Mouse (Mus musculus): ENCODE data around the gene Cd180. TPM values are rescaled to one million over a fixed set of nuclear protein-coding genes. Genes with fewer than 3 reads are reported as not detected.
"Not testable (repeated sequence)": the region's sequence is repeated elsewhere in the genome, so short reads cannot be mapped to it uniquely, and the experiment has no call there.

Gene Cd180
- total RNA-seq, 2 experiments from 2014 or later, result 0.41 to 1.2 TPM

DNA sequence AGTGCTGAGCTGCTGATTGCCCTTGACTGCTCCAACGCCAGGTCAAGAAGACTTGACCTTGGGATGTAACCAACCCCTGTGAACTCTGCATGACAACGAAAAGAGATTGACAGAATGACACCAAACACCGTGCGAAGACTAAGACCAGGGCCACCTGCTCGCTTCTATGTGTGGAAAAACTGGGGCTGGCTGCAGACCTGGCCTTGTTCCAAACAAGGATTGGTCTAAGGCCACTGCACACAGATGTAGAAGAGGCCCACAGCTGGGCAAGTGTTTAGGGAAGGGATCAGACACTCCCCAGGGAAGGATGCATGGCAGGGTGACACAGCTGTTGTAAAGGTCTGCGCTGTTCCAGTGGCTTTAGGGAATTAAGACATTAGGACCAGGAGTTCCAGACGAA lies 22.9 kb upstream of the Cd180 start:
- intact Hi-C loops (cut with DNase I), result no loop called here

DNA sequence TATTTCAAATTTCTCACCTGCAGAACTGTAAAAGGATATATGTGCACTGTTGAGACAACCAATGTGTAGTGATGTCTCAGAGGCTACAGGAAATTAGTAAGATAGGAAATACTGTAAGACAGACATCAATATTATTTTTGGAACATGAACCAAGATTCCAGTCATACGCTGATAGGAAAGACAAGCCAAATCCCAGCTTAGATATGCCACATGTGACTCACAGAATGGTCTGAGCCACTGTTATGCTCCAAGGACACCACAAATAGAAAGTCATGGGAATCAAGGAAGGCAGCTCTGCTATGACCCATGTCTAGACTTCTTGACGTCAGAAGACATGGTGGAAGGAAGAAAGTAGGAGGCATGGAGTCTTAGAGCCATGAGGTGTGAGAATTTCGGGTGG lies 19.3 kb upstream of the Cd180 start:
- no peak for DNase-seq
- intact Hi-C loops (cut with DNase I), result no loop called here

More for the DNA sequence above, 22.9 kb upstream of the Cd180 start:
- DNase-seq, result no peak

DNA sequence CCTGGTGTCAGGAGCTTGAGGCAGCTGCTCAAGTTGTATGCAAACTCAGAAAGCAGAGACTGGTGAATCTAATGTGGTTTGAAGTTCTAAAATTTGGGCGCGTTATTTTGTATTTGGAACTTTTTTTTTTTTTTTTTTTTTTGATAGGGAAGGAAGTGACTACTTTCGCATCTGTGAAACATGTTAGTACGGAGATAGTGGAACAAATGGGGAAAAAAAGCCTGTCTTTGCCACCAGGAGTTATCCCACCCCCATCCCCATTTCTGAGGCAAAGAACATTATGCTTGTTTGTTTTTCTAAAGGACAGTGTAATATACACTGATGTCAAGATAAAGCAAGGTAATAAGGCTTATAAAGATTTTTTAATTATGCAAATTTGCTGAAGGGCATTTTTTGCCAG lies 15.8 kb upstream of the Cd180 start:
- intact Hi-C loops (cut with DNase I), result loop anchor here (1.0 to 5.0 kb wide), 2 partner anchors 68 to 435 kb away; no protein-coding TSS in a partner anchor
- not testable (repeated sequence) for DNase-seq

GRCm38 (mm10) chr13:102678482-102678881 lies 14.9 kb upstream of the Cd180 start:
- peak; percentile 75 to 87 for DNase-seq
- intact Hi-C loops (cut with DNase I), result loop anchor here (1.0 to 5.0 kb wide), 2 partner anchors 67 to 434 kb away; no protein-coding TSS in a partner anchor

- DNase-seq, result no peak
- intact Hi-C loops (cut with DNase I), result no loop called here
Observed at GRCm38 (mm10) chr13:102684890-102685289, 8.5 kb upstream of the Cd180 start.

DNA sequence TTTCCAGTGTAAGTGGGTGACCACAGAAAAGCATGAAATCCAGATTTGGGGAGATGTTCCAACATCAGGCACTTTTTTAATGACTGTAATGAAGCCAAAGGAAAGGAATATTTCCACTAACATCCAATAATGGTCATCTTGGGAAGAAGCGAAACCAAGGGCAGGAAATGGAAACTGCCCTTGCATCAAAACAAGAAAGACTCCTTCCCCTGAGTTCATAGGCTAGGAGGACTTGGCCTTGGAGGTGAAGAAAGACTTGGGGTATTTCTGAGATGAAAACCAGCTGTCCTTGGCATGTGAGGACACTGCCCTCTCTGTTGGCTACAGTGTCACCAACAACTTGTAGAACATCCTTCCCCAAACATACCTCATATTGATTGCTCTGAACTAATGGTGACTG lies 5.2 kb upstream of the Cd180 start:
- intact Hi-C loops (cut with DNase I), result no loop called here
- no peak for DNase-seq

- DNase-seq, result no peak
- intact Hi-C loops (cut with DNase I), result no loop called here
Observed at GRCm38 (mm10) chr13:102689201-102690090, 3.9 kb upstream of the Cd180 start.

DNA sequence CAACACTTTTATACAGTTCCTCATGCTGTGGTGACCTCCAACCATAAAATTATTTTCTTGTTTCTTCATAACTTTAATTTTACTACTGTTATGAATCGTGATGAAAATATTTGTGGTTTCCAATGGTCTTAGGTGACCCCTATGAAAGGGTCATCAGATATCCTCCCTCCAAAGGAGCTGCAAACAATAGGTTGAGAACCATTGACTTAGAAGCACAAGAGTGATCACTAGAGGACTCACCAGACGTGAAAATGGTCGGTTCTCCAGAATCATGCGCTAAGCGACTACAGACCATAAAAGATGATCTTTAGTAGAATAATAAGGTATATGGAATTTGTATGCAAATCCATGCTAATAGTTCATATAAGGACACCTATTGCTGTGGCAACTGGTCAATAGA lies 3.2 kb upstream of the Cd180 start:
- intact Hi-C loops (cut with DNase I), result no loop called here
- no peak for DNase-seq

DNA sequence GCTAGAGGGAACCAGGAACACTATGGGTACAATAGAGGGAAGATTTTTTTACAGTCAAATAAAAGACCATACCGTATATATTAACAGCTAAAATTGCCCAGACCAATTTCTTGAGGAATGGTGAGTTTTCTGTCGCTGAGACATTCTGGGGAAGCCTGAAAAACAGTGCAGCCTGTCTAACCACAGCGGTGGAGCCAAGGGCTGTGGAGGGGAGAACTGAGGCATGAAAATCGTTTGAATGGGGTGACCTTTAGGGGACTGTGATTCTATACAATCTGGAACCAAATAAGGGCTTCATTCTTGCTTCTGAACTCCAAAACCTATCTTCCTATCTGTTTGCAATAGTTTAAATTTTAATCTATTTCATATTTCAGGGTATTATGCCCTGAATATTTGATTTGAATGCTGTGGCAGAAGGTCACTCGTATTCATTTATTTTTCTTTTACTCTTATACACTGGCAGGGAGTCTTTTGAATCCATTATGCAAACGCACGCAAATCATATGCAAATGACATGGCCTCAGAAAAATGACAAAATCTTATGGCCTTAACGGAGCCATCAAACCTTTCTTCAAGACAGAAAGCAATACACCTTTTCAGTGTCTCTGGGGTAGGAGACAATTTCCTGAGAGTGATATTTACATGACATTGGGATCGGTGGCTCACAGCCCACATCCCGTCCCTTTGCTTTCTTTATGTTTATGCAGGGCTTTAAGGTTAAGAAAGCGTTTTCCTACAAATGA lies 1.8 kb upstream of the Cd180 start:
- intact Hi-C loops (cut with DNase I), result no loop called here
- DNase-seq, result no peak

DNA sequence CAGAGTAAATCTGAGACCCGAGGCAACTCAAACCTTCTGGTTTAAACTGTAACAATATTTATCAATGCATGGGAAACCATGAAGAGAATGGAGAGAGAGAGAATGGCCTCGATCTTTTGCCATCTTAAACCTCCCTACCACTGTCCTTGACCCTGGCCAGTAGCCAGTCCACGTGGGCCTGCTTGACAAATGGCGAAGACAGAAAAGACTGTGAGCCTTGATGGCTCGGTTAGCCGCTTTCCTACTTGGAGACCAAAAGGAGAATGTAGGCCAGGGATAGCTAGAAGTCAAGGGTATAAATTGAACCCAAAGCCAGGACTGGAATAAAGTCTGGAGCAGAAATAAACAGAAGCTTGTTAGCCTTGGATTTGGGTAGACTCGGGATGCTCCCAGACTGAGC lies 796 bp downstream of the Cd180 start:
- DNase-seq, result no peak
- intact Hi-C loops (cut with DNase I), result no loop called here

DNA sequence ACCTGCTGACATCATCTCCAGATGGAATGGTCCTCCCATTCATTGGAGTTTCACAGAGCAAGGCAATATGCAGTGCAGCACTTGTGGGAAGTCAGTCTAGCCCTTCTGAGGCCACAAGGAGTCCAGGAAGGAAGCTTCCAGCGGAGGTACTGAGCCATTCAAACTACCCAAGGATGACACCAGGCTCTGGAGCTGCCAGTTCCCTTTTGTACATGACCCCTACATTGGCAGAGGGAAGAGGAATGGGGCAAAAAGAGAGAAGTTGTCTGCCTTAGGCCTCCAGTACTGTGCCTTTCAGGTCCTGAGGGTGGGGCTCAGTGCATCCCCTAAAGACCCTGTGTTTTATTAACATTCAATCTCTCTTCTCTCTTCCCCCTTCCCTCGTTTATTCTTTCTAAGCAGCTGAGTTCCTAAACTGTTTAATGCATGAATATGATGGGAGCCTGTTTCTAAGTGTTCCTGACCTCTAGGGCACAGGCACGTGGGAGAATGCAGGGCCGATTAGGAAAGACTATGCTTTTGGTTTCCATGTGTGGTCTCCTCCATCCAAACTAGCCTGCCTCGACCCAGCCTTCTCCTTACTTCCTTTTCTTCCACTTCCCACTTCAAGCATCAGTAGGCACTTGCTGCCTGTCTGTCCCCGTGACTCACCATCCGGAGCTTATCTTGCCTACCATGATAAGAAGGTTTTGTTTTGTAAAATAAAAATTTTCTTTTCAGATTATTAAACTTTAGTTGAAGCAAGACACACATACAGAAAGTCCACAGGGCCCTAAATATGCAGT lies 2.0 kb downstream of the Cd180 start:
- DNase-seq, result no peak
- intact Hi-C loops (cut with DNase I), result no loop called here

DNA sequence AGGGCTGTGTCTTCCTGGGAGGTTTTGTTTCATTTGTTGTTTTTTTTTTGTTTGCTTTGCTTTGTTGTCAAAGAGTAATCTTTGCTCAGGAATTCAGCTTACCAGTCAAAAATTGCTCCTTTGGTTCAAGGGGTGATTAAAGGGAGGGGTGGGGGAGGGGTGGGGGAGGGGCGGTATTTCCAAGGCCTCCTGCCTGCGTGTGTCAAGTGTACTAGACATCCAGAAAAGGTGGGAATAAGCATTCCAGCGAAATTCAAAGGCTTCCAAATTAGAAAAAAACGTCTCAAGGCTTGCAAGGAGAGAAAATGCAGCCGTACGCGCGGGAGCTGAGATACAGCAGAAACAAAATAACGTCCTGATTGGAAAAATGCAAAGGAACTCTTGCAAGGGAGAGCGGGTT lies 5.0 kb downstream of the Cd180 start:
- DNase-seq, result no peak
- intact Hi-C loops (cut with DNase I), result no loop called here

DNA sequence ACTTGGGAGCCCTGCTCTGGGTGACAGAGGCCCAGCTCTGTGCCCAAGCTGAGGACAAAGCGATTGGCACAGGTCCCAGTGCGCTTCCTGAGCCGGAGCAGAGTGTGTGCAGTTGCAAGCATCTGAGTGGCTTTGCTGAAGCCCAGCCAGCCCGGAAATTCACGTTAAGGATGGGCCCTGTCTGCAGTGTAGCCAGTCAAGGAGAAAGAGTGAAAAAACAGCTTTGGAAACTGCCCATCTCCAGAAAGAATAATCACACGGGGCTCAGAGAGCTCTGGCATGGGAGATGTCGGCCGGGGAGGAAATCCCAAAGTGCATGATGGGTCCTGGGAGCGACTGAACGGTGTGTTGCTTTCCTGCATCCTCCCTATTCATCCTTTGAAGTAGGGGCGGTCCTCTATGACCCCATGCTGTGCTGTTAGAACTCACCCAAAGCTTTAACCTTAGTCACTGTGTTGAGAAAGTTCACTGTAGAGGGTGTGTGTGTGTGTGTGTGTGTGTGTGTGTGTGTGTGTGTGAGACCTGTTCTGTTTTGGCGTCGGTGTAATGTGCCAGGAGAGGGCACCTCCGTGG lies 5.5 kb downstream of the Cd180 start:
- intact Hi-C loops (cut with DNase I), result no loop called here
- peak; percentile 70 to 73 for DNase-seq

GRCm38 (mm10) chr13:102700176-102700575 lies 6.8 kb downstream of the Cd180 start:
- intact Hi-C loops (cut with DNase I), result no loop called here

GRCm38 (mm10) chr13:102700744-102701143 lies 7.4 kb downstream of the Cd180 start:
- DNase-seq, result no peak
- intact Hi-C loops (cut with DNase I), result no loop called here

More at GRCm38 (mm10) chr13:102700176-102700575, 6.8 kb downstream of the Cd180 start:
- DNase-seq, result no peak

- intact Hi-C loops (cut with DNase I), result no loop called here
- no peak for DNase-seq
Observed at GRCm38 (mm10) chr13:102716973-102717372, 23.6 kb downstream of the Cd180 start.

DNA sequence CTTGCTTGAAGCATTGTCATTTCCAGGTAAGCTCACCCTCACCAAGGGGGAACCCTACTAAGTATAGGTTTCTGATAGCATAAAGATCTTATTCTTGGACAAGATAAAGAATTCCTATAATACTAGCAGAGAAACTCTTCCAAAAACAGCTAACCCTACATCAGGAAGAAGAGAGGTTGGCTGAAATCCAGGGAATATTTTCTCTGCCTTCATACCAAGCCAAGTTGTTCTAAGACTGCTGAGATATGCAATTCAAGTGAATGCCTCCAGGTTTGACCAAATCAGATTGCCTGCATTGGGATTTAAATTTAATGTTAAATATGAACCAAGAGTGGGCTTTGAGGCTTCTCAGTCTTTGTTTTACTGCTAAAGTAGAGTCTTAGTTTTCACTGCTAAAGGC lies 32.1 kb downstream of the Cd180 start:
- intact Hi-C loops (cut with DNase I), result no loop called here
- DNase-seq, result no peak

- intact Hi-C loops (cut with DNase I), result no loop called here
Observed at GRCm38 (mm10) chr13:102725906-102726305, 32.5 kb downstream of the Cd180 start.

DNA sequence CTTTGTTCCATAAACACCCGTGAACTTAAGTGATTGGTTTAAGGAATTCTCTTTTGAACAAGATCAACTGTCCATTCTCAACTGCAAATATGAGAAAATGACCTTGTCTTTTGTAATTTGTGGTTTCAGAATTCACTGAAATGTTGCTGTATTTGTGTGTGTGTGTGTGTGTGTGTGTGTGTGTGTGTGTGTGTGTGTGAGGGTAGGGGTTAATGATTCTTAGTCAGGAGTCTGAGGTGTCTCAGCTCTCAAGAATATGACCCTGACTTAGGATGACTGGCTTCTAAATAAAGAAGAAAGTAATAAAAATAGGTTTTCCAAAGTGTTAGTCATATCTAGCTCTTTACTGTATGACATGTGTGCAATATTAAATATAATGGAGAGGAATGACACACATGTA lies 33.5 kb downstream of the Cd180 start:
- intact Hi-C loops (cut with DNase I), result no loop called here
- no peak for DNase-seq

More at GRCm38 (mm10) chr13:102725906-102726305, 32.5 kb downstream of the Cd180 start:
- no peak for DNase-seq

- intact Hi-C loops (cut with DNase I), result no loop called here
- DNase-seq, result no peak
Observed at GRCm38 (mm10) chr13:102728035-102728434, 34.7 kb downstream of the Cd180 start.

Data from heart, postnatal 14 days (tissue).